Comparison of ENCODE assay signal across 24 mouse cellular contexts in the genomic region with DNA sequence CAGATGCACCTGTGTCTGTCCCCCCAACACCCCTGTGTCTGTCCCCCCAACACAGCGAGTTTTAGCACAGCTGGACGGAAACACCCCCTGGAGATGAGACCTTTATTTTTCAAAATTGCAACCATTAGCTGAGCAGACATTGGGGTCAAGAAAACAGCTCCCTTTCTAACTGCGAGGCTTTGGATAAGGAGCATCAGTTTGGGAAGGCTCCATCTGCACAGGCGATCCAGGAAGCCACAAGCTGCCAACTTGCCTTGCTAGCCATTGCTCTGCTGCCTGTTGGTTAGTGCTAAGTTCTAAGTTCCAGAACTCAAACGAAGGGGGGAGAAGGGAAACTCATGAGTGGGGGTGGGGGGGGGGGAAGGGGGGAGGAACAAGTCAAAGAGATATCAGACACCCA.
"Had no signal": no experiment of that assay in that cellular context is flagged by ENCODE, and none has a peak within 500 bp of the region (broad histone marks: within the 10 kb centered on the region; RNA-seq: fewer than 3 reads in every experiment).

No protein-coding gene starts in this region.

- H3K36me3 ChIP-seq: limb, embryonic 10.5 days; limb, embryonic 13.5 days; liver, embryonic 12.5 days; liver, embryonic 15.5 days; lung, embryonic 15.5 days; midbrain, embryonic 10.5 days; midbrain, embryonic 15.5 days; neural tube, embryonic 12.5 days; neural tube, embryonic 15.5 days had no signal

- H3K4me3 ChIP-seq: layer of hippocampus, adult 2 months; limb, embryonic 10.5 days; limb, embryonic 13.5 days; liver, embryonic 12.5 days; liver, embryonic 15.5 days; lung, embryonic 15.5 days; megakaryocyte, embryonic 14.5 days; midbrain, embryonic 10.5 days; midbrain, embryonic 15.5 days; neural tube, embryonic 12.5 days; neural tube, embryonic 15.5 days had no signal

- H3K27ac ChIP-seq: kidney, postnatal 0 days; layer of hippocampus, adult 2 months; limb, embryonic 10.5 days; limb, embryonic 13.5 days; liver, embryonic 12.5 days; liver, embryonic 15.5 days; lung, embryonic 15.5 days; midbrain, embryonic 10.5 days; midbrain, embryonic 15.5 days; neural tube, embryonic 12.5 days; neural tube, embryonic 15.5 days; stomach, postnatal 0 days had no signal

- H3K4me1 ChIP-seq: limb, embryonic 10.5 days; liver, embryonic 12.5 days; liver, embryonic 15.5 days; lung, embryonic 15.5 days; megakaryocyte, embryonic 14.5 days; midbrain, embryonic 10.5 days; midbrain, embryonic 15.5 days; neural tube, embryonic 12.5 days had no signal

- H3K27me3 ChIP-seq: limb, embryonic 13.5 days; liver, embryonic 12.5 days; liver, embryonic 15.5 days; lung, embryonic 15.5 days; megakaryocyte, embryonic 14.5 days; midbrain, embryonic 15.5 days; neural tube, embryonic 12.5 days; neural tube, embryonic 15.5 days had no signal

- H3K9ac ChIP-seq: limb, embryonic 13.5 days; liver, embryonic 12.5 days; liver, embryonic 15.5 days; lung, embryonic 15.5 days; midbrain, embryonic 15.5 days; neural tube, embryonic 12.5 days; neural tube, embryonic 15.5 days had no signal

- DNase-seq: kidney, postnatal 25 days; layer of hippocampus, adult 9-11 months; liver; lung, adult 18-20 months; lung, postnatal 36 days; right cerebral cortex, adult 18-20 months; right cerebral cortex, postnatal 14 days; right cerebral cortex, postnatal 4 days; thymus, adult 2 months; thymus, postnatal 14 days; thymus, postnatal 4 days had no signal

- ATAC-seq: liver, embryonic 12.5 days; midbrain, embryonic 15.5 days had no signal
